Mouse (Mus musculus) ES-CJ7 (cell line): ENCODE measurements around the gene Igfbp6.

Experiments
- DNase-seq: peaks from one replicate; pipeline ENCODE4 v3.0.0; 2011; ENCODE audit warnings: low read depth, low spot score

The Igfbp6 gene

DNA sequence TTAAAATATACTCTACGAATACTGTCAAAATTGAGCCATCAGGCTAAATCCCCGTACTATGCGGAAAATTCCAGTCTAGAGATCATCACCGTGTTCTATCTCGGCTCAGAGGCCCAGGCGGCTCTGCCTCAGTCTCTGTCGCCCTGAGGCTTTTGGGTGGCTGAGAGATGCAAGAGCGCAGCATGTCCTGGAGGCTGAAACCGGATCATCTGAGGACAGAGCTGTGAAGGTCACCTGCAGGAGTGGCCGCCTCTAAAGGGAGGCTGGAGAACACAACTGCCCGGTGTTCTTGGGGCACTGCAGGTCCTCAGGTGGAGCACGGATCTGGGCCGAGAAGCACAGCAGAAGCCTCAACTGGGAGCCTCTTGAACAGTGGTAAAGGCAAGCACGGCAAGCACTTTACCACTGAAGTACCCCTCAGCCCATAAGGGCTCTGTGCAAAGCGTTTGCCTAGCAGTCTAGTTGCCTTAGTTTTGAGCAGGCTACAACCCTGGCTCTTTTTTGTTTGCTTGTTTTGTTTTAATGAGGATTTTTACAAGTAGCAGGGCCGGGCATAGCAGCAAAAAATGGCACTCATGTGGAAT, 31.7 kb downstream of the Igfbp6 start:
- DNase-seq = peak; percentile 72

DNA sequence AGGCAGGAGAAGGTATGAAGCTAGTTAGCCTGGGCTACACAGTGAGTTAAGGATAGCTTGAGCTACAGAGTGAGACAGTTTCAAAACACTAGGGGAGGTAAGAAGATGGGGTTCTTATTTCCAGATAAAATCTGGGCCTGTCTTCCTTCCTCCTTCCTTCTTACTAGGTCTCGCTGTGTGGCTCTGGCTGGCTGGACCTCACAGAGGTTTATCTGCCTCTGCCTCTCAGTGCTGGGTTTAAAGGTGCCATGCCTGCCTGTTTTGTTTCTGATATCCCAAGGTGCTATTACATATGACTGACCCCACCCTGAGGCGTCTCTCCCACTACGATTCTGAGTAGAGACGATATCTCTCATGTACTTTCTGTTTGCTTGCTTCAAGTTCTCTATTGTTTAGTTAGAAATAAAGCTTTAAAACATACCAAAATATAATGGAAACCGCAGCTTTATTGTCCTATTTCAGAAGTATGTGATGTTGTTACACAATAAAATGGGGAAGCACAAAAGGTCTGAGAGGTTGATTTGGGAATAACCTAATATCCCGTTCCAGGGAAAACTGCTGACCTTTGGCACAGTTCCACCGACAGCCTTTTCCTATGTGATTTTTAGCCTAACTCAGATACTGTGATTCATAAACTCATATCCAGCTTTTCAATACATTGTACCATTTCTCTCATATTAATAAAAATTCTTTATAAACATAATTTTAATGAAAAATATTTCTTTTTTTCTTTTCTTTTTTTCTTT, 32.6 kb downstream of the Igfbp6 start:
- DNase-seq = no peak

DNA sequence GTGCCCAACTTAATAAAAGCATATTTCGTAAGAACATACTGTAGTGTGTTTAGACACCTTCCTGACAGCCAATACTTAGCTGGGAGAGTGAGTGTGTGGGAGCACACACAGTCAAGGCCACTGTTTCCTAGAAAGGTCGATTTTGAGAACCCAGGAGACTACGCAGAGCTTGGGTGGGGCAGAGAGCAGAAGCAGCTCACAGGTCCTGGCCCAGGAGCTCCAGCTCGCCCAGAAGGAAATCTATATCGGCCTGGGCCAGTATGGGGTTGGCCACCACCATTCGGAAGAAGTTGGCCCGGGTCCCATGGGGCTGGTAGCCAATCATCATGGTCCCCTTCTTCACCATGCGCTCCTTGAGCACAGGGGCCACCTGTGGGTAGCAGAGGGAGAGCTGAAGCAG, 33.3 kb downstream of the Igfbp6 start:
- no peak for DNase-seq

DNA sequence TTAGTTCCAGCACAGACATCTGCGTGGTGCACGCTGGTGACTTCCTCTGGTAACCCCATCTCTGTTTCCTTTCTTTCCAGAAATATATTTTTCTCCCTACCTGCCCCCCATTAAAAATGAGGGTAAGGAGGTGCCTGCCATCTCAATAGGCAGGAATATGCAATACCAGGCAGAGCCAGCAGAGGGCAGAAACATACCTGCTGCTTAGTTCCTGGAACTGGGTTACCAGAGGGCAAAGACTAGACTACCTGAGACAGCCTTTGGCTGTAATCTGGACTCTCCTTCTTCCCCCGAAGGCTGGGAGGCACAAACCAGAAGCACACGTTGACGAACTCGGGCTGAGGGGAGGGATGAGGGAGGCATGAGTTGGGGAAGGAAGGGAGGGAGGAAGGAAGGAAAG, 34.1 kb downstream of the Igfbp6 start:
- peak; percentile 86 for DNase-seq

DNA sequence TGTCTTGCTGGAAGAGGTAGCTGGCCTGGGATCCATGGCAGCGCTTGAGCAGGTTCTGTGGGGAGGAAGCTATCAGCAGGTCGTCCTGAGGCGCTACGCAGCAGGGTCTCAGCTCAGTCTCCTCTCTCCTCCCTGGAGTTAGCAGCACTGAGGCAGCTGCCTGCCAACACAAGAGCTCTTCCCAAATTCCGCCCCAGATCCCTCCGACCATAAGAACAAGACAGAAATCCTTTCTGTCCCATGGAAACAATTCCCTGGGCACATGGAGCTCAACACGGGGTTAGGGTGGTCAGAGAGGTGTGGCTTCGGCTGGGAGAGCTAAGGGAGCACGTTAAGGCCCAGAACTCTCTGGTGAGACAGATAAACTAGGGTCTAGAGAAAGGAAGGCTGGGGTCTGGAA, 34.9 kb downstream of the Igfbp6 start:
- DNase-seq = no peak

DNA sequence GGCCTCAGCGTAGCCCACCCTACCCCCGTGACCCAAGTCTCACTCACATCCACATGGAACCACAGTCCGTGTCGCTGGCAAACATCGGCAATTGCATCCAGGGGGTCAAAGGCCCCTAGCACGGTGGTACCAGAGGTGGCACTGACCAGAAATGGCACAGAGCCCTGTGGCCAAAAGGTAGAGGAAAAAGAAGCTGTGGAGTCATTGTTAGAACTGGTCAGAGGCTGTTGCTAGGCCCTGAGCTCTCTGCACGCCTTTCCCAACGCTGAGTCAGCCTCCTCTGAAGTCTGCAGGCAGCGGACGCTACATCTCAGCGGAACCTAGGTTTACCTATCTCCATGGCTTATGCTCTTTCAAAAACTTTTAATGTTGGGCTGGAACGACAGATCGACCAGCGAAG, 35.8 kb downstream of the Igfbp6 start:
- DNase-seq = no peak

DNA sequence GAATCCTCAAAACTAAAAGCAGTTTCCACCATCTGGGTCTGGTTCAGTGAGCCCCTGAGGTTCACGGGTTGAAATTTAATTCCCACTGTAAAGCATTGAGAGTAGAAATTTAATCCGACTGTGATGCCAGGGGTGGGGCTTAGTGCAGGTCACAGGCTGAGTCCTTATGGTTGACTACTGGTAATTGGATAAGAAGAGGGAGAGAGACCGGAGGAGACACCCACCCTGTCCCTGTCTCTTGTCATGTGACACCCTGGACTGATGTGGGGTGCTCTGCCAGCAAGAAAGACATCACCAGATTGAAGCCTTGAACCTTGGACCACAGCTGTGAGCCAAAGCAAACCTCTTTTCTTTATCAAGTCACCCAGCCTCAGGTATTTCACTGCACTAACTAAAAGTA, 38.9 kb downstream of the Igfbp6 start:
- no peak for DNase-seq

DNA sequence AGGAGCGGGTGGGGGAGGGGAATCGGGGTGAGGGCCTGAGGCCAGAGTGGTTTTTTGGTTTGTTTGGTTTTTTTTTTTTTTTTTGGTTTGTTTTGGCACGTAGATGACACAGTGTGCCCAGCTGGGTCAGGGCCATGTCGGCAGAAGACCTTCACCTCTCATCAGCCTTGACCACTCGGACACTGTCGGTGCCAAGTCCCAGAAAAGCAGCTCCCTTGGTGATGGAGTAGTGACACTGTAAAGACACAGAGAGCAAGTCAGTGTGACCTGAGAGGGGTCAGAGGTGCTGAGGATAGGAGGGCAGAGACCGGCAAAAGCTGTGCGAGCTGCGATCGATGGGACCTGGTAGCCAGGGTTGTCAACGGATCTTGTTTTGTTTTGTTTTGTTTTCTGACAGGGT, 42.1 kb downstream of the Igfbp6 start:
- no peak for DNase-seq

DNA sequence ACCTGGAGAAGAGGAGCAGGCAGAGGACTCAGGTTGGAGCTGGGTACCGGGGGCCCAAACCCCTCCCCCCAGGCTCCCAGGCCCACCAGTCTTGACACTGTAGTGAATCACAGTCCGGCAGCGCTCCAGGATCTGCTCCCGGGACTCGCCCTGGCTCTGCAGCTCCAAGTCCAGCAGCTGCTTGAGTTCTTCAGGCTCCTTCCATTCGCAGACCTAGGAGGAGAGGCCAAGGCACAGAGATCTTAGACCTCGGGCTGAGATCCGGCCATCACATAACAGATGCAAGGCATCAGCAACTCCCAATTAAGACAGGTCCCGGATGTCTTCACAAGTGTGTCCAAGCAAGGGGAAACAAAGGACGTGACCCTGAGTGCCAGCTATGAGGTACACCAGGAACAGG, 43.9 kb downstream of the Igfbp6 start:
- DNase-seq = no peak

DNA sequence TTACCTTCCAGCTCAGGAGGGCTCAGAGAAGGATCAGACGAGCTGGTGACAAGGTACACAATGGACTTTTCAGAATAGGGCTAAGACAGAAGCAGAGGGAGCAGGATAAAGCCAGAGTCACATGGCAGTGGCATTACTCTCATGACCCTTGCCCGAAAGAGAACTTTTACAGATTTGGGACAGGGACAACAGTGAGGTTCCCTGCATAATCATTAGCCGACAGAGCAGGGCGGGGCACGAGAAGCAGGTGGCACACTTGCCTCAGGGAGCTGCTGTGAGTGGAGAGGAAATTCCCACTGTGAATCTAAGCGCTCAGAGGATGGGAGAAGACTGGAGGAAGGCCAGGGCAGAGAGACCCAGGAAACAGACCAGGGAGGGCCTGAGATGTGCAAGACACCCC, 44.7 kb downstream of the Igfbp6 start:
- DNase-seq = peak; percentile 51

DNA sequence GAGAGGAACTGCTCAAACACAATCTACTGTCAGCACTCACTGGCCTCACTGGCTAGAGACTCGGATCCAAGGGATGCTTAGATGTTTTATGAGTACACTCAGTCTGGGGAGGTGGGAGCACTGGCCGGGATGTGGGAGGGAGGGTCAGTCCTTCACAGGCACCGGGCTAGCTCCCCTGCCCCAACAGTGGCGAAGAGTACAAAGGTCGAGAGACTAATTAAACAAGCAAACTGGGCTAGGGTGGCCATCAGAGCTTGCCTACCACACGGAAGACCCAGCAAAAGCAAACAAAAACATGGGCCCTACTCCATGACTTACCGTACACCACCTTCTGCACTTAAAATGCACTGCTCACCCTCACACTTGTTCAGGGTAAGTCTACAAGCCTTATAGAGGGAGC, 47.5 kb downstream of the Igfbp6 start:
- no peak for DNase-seq

DNA sequence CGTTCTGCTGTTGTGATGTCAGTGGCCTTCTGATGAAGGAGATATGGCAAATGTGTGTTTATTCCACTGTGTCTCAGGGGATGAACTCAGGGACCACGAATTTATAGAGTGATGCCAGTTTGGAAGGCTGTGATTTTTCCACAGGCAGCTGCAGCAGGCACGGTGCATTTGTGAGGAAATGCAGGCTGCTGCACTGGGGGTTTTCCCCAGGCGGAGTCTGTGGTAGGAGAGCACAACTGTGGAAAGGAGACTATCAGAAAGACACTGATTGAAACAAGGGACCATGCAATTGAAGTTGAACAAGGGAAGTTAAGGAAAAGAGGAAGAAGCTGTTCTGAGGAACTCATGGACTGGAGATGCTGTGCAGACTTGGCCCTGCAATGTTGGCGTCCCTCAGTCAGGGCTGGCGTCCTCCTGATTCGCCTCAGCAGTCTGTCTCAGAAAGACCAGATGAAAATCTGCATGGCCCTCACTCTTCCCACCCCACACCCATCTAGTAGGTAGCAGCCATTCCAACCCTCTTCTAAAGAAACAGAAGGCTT, 48.2 kb downstream of the Igfbp6 start:
- DNase-seq = no peak

DNA sequence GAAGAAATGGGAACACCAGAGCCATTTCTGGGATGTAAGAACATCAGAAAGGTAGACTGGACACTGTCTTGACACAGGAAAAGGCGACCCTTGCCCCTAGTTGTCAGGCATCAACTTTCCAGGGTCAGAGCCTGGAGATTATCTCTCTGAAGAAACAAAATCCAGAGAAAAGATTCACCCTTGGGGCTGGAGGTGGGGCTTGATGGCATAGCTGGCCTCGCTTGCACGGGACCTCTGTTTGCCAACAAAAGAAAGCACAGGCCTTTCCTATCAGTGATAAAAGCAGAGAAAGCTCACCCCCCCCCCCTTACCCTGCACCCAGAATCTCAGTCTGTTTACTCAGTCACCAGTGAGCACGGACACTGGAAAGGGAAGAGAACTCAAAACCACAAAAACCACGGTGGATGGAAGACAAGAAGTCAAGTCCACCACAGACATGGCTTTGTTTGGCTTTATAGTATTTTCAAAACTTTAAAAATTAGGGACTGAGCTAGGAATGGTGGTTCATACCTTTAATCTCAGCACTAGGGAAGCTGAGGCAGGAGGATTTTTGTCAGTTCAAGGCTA, 48.7 kb downstream of the Igfbp6 start:
- DNase-seq = no peak

DNA sequence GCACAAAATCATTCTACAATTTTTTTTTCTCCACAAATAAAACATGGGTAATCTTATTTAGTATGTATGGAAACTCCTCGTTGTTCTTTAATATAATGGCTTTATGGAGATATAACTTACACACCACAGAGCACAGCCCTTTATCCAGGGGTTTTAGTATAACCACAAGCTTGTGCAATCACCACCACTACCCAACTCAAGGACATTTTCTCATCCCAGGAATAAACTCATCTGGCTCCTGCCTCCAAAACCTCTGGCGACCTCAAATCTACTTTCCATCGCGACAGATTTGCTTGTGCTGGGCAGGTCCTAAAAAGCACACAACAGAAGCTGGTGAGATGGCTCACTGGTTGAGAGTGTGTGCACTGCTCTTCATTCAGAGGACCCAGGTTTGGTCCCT, 49.5 kb downstream of the Igfbp6 start:
- DNase-seq = no peak

DNA sequence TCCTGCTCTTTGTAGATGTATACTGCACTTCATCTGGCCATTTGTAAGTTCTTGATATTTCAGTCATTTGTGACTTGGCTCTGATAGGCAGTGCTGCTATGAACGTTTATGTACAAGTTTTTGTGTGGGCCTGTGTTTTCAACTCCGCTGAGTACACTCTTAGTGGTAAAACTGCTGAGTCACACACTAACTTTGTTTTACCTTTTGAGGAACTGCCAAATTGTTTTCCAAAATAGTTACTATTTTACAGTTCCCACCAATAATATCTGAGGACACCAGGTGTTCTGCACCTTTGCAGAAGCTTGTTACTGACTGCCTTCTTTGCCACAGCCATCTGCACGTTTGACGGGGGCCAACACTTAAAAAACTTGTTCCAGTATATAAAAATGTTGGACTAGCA, 50.3 kb downstream of the Igfbp6 start:
- no peak for DNase-seq

DNA sequence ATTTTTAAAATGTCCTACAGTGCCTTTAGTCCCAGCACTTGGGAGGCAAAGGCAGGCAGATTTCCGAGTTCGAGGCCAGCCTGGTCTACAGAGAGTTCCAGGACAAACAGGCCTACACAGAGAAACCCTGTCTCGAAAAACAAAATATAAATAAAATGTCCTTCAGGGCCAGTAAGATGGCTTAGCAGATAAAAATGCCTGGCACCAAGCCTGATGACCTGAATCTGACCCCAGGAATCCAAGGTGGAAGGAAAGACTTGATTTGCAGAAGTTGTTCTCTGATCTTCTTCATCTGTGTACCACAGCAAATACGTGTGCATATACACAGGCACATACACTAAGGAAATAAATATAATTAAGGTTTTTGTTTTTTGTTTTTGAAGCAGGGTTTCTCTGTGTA, 51.2 kb downstream of the Igfbp6 start:
- DNase-seq = no peak

DNA sequence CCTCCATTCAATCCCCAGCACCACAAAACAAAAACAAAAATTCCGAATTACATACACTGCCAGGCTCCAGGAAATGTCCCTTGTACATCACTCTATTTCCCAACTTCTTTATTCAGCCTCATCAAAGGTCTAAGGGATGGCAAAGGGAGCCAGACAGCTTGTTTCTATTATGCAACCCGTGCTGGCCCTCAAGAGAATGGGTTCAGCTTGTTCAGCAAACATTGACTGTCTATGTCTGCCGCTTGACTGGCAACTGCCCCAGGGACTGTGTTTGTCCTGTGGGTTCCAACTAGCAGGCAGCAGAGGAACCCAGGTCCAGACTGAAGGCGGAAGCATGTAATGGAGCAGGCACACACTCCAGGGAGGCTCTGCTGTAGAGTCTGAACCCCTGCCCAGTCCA, 54.7 kb downstream of the Igfbp6 start:
- no peak for DNase-seq
